Mouse (Mus musculus): ENCODE measurements around the gene Ifnlr1.
A peak's percentile ranks its signal among the peaks of the same experiment; 100 is the strongest.
"Not testable (repeated sequence)": the region's sequence is repeated elsewhere in the genome, so short reads cannot be mapped to it uniquely, and the experiment has no call there.

Gene Ifnlr1

DNA sequence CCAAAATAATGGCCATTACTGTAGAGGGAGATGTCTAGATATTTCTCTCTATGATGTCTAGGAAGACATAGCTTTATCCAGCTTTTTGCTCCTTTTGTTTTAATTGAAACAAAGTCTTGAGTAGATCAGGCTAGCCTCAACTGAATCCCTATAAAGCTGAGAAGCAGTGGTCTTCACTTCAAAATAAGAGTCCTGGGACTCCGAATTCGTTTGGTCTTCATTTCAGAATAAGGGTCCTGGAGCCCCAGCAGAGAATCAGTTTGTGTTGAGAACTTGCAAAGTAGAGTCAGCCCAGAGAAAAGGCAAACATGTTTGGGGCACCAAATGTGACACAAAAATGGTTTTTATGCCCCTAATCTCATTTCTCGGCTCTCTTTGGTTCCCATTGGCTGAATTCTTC is 1.4 kb upstream of the Ifnlr1 start:
- no peak for DNase-seq (ENCODE audit: low read depth, low spot score)

DNA sequence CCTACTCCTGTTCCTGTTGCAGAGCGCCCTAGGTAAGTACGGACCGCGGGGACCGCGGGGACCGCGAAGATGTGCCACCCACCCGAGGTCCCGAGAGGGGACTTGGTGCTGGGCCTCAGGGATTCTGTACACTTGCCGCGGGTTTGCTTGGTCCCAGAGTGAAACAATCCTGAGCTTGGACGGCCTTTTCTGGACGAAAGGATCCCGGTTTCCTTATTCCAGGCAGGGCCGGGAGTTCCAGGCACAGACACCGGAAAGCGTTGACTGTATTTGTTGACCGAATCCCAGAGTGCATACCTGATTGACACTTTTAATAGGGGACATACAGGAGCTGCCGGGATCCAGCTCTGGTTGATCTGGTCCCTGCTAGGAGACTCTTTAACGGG is 474 bp downstream of the Ifnlr1 start:
- no peak for DNase-seq (ENCODE audit: low read depth, low spot score)

DNA sequence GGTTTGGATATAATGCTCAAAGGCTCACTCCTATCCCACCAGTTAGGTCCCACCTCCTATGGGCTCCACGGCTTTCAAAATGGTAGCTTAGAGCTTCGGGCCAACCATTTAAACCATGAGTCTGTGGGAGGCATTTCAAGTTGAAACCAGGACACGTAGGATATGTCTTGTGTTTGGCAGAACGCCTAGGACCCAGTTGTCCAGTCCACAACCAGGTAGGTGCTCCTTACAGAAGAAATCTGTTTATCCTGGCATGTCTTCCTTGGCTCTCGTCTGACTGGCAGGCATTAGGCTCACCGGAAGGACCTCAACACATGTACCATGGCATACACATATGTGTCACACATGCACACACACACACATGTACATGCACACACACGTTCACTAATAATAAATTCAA is 3.7 kb downstream of the Ifnlr1 start:
- DNase-seq (ENCODE audit: low read depth, low spot score) = no peak

- no peak for DNase-seq (ENCODE audit: low read depth, low spot score)
Observed at GRCm38 (mm10) chr4:135690241-135690640, 4.2 kb downstream of the Ifnlr1 start.

GRCm38 (mm10) chr4:135692916-135693315 is 6.8 kb downstream of the Ifnlr1 start:
- DNase-seq (ENCODE audit: low read depth, low spot score) = no peak

DNA sequence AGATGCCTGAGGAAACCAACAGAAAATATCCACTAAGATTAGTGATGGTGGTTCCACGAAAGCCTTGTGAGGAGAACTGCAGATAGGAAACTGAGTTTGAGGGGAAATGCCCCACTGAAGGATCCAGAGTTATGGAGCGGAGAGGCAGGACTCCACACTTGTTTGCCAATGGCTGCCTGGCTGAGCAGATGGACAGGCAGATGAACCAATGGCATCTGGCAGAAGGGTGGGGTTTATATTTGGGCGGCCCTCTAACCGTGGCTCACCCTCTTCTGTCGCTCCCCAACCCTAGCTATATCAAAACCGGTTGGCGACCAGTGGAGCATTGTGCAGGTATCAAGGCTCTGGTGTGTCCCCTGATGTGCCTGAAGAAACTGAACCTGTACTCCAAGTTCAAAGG is 12.4 kb downstream of the Ifnlr1 start:
- no peak for DNase-seq (ENCODE audit: low read depth, low spot score)

GRCm38 (mm10) chr4:135703497-135703896 is 17.4 kb downstream of the Ifnlr1 start:
- no peak for DNase-seq (ENCODE audit: low read depth, low spot score)

GRCm38 (mm10) chr4:135704016-135704415 is 17.9 kb downstream of the Ifnlr1 start:
- DNase-seq (ENCODE audit: low read depth, low spot score) = no peak

DNA sequence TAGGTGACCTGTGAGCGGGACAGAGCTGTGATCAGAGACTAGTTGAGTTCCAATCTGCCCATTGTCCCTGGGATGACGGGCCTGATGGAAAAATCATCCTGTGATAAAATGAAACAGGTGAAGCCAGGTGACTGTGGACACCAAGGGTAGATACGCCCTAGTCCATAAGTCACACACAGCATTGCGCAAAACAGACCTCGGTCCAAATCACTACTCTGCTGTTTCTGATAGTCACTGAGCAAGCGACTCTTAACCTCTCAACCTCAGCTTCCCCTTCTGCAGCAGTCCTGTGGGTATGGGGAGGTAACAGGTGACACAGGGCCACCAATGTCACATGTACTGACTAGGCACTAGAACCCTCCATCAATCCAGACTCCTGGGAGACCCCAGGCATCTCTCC is 20.0 kb downstream of the Ifnlr1 start:
- DNase-seq (ENCODE audit: low read depth, low spot score) = no peak

GRCm38 (mm10) chr4:135709072-135709564 is 23.0 kb downstream of the Ifnlr1 start:
- DNase-seq (ENCODE audit: low read depth, low spot score) = no peak

- no peak for DNase-seq (ENCODE audit: low read depth, low spot score)
Observed at GRCm38 (mm10) chr4:135709621-135710020, 23.5 kb downstream of the Ifnlr1 start.

GRCm38 (mm10) chr4:135710392-135710791 is 24.3 kb downstream of the Ifnlr1 start:
- DNase-seq (ENCODE audit: low read depth, low spot score) = no peak

GRCm38 (mm10) chr4:135714776-135715175 is 28.7 kb downstream of the Ifnlr1 start:
- peak; percentile 38 for DNase-seq (ENCODE audit: low read depth, low spot score)

- DNase-seq (ENCODE audit: low read depth, low spot score) = not testable (repeated sequence)
Observed at GRCm38 (mm10) chr4:135716438-135716837, 30.4 kb downstream of the Ifnlr1 start.

GRCm38 (mm10) chr4:135722540-135723290 is 36.6 kb downstream of the Ifnlr1 start:
- no peak for DNase-seq (ENCODE audit: low read depth, low spot score)

DNA sequence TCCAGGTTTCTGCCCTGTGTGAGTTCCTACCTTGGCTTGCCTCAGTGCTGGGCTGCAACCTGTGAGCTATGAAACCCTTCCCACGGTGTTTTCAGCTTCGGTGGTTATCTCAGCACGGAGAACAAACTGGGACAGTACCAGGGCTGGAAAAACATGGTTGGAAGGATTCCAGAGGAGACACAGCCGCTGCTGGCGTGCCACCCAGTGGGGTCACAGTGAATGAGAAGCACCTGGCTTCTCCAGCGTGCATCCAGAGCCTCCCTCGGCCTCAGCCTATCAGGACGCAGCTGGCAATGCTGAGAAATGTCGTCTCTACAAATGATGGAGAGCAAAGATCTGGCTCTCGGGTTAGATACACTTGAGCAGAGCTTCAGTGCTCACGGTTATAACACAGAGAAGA is 40.3 kb downstream of the Ifnlr1 start:
- DNase-seq (ENCODE audit: low read depth, low spot score) = no peak

DNA sequence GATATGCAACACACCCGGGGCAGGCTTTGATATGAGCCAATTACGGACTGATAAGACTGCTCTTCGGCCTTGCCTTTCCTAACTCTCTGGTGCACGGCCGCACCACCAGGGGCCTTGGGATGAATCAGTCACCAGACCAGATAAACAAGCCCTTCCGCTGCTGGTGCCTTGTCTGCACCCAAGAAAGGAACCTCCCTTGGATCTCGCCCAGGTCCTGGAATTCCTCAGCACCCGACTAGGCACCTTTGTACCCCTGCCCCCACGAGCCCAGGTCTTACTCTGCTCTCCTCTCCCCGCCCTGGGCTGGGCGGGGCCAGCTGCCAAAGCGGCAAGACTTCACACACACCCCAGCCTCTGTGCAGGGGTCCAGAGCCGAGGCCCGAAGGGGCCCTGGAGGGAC is 41.7 kb downstream of the Ifnlr1 start, which contains the start of gene Il22ra1:
TSS of gene Il22ra1 (plus strand) at position 356 of the 400 bp plus-strand sequence.
- DNase-seq (ENCODE audit: low read depth, low spot score) = no peak

DNA sequence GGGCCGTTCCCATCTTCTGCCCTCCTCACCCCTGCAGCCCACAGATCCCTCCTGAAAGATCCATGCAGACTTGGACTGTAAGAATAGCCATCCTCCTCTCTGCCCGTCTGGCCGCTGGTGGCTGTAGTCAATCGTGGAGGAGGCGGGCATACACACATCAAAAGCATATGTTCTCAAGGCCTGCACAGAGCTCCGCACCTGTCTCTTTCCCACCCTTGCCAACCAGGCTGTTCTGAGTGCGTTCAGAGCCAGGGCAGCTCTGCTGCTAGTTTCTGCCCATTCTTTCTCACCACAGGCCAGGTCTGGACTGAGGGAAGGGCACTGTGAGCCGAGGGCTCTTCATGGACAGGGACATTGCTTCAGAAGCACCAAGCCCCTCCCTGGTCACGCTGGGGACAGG is 44.1 kb downstream of the Ifnlr1 start:
- no peak for DNase-seq (ENCODE audit: low read depth, low spot score)

DNA sequence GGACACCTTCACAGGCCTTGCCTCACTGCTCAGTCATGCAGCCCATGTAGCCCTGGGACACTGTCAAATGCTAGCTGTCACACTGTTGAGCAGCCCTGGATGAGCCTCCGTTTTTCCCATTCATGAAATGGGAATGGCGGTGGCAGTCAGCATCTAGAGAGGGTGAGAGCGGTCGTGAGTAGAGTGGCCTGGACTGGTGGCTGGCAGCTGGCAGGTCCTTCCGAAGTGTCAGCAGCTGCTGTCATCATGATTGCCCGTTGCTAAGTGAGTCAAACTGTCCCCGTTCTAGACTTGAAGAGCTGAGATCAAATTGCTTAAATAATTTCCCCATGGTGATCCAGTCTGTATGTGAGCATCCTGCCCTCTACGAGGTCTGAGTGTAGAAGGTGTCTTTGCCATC is 44.9 kb downstream of the Ifnlr1 start:
- DNase-seq (ENCODE audit: low read depth, low spot score) = no peak

DNA sequence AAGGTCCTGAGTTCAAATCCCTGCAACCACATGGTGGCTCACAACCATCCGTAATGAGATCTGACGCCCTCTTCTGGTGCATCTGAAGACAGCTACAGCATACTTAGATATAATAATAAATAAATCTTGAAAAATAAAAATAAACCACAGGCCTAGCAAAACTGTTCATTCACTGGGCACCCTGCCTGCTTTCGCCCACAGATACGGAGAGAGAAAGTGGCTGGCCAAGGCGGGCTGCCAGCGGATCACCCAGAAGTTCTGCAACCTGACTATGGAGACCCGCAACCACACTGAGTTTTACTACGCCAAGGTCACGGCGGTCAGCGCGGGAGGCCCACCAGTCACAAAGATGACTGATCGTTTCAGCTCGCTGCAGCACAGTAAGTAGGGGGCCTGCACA is 47.8 kb downstream of the Ifnlr1 start:
- DNase-seq (ENCODE audit: low read depth, low spot score) = no peak

DNA sequence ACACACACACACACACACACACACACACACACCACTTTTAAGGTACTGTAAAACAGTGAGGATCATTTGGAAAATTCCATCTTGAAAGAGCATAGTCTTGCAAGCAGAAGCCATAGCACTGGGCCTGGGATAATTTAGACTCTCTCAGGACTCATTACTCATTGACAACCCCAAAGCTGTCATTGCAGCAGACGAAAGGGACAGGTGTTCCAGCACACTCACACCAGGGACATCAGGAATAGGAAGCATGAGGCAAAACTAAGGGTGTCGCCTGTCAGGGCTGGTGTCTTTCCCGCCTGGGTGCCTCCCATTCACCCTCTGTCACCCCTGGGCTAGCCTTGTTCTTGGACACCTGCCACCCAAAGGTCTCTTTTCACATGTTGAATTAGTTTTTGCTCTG is 50.8 kb downstream of the Ifnlr1 start:
- DNase-seq (ENCODE audit: low read depth, low spot score) = no peak

DNA sequence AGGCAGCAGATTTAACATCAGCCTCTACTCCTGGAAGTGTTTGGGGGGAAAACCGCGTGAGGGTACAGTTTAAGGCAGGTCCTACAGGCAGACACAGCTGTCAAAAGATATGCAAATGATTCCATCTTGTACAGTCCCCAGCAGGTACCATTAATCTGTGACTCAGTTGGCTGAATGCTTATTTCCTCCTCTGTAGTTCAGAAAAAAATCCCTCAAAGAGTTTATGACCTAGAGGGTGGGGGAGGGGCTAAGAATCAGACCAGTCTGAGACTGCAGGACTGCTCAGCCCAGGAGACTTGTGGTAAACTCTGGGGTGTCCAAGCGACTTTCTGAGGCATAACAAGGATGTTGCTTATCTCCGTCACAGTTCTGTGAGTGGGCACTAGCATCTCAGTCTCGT is 52.1 kb downstream of the Ifnlr1 start:
- no peak for DNase-seq (ENCODE audit: low read depth, low spot score)

DNA sequence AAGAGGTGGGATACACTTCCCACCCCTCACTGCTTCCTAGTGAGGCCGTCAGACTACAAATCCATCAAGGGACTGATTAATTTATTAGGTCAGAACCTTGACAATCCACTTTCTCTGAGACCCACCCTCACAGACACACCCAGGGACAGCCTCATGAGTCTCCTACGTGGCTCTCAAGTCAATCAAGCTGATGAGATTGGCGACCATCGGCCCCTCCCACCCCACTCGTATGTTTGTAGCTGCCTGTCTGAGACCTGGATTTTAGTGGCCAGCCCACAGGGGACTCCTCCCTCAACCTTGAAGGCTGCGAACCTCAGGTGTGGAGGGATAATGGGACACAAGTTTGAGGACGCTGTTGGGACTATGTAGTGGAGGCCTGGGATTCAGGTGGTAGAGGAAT is 53.1 kb downstream of the Ifnlr1 start:
- DNase-seq (ENCODE audit: low read depth, low spot score) = no peak

DNA sequence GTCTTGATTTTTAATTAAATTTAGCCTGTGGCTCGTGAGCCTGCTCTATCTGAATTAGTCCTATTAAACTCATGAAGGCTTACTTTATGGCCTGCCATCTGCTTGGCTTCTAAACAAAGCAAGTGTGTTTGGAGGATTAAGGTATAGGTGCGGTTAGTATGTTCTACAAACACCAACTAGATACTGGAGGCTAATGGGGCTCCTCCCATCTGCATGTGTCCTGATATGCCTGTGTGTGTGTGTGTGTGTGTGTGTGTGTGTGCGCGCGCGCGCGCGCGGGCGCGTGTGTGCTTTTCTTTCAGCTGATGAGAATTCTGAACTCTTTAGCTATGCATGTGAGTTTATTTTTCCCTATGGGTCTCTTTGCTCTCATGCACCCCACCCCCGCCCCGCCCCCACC is 53.6 kb downstream of the Ifnlr1 start:
- DNase-seq (ENCODE audit: low read depth, low spot score) = no peak

All from telencephalon, adult 2 months (tissue).